ENCODE assay signal across 1 mouse cellular context in the genomic region with DNA sequence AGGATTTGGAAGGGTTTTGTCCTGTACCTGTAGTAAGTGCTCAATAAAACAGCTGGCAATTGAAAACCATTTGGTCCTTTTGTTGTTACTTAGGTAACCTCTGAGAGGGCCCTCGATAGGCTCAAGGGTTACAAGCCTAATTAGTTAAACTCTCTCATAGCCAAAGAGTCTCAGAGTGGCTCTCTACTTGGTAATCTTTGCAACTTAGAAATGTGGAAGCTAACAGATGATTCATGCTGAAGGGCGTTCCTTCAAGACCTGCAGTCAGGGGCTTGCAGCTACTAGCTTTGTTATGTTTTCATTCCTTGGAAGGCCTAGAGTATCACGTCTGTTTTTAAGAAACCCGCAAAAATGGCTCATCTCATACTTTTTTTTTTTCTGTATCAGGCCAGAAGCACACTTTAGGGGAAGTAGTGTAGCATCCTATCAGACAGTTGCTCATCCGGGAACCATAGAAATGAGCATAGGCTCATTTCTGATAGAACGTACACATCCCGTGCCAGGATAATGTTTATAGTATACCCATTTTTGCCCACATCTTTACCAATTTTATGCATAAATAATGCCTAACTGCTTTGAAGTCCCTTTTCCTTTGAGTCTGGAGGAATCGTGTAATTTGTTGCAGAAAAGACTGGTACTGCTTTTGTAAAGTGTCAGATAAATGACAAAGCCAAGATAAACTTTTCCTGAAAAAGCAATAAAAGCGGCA.
TF ChIP-seq lines count a peak whose summit lies in the region.

No protein-coding gene starts in this region.

TF ChIP-seq in MEL, 35 proteins besides CTCF, POLR2A, EP300 and RAD21 (continued from another document):
- 0 out of 2 replicates have a peak, but pooled peaks have one; percentile 38 for TF ChIP-seq MYC (IDR thresholded peaks at IDR 0.05; ENCODE audit: low read depth, low read length)
- TF ChIP-seq ETS1 (IDR thresholded peaks at IDR 0.05; ENCODE audit: low read depth, low read length): peak; percentile 81
- TF ChIP-seq GABPA (IDR thresholded peaks at IDR 0.05; ENCODE audit: low read depth, low read length): no peak
- peak; percentile 94 for TF ChIP-seq BHLHE40 (IDR thresholded peaks at IDR 0.05; ENCODE audit: borderline replicate concordance, low read depth, low read length)
- no peak for TF ChIP-seq NELFE (IDR thresholded peaks at IDR 0.05; ENCODE audit: low read depth, low read length)
- no peak for TF ChIP-seq USF1 (IDR thresholded peaks at IDR 0.05; ENCODE audit: low read depth, low read length)
- no peak for TF ChIP-seq TBP (IDR thresholded peaks at IDR 0.05; ENCODE audit: low read depth, low read length)
- TF ChIP-seq E2F4 (IDR thresholded peaks at IDR 0.05; ENCODE audit: borderline replicate concordance, low read depth, low read length): no peak
- no peak for TF ChIP-seq SMC3 (IDR thresholded peaks at IDR 0.05; ENCODE audit: low read depth, low read length)
- no peak for TF ChIP-seq MEF2A (IDR thresholded peaks at IDR 0.05; ENCODE audit: extremely low read depth, insufficient replicate concordance, low read depth, low read length, poor library complexity, severe bottlenecking)
